Mouse (Mus musculus) c-Kit-positive CD71-negative TER-119-negative erythroid progenitor cells, embryonic 14.5 days (primary cell): ENCODE measurements around the gene Hoxd8.

Experiments used
- DNase-seq: peaks from one replicate; pipeline ENCODE4 v3.0.0-alpha.2; 2013; ENCODE audit warnings: low read depth

Hoxd8 gene

DNA sequence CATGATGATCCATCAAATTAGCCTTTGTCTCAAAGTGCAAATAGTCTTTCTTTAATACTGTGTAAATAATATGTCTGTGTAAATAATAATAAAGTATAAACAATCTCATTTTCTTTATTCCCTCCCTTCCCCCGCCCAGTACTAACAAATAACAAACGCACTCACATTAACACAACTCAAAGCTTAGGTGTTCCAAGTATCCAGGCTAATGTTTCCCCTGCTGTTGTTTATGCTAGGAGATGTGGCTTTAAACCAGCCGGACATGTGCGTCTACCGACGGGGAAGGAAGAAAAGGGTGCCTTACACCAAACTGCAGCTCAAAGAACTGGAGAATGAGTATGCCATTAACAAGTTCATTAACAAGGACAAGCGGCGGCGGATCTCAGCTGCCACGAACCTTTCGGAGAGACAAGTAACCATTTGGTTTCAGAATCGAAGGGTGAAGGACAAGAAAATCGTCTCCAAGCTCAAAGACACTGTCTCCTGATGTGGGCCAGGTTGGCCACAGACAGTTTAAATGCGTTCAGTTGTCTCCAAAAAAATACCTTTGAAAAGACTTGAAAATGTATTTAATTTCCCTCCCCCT is 34.7 kb upstream of the Hoxd8 start:
- no peak for DNase-seq

DNA sequence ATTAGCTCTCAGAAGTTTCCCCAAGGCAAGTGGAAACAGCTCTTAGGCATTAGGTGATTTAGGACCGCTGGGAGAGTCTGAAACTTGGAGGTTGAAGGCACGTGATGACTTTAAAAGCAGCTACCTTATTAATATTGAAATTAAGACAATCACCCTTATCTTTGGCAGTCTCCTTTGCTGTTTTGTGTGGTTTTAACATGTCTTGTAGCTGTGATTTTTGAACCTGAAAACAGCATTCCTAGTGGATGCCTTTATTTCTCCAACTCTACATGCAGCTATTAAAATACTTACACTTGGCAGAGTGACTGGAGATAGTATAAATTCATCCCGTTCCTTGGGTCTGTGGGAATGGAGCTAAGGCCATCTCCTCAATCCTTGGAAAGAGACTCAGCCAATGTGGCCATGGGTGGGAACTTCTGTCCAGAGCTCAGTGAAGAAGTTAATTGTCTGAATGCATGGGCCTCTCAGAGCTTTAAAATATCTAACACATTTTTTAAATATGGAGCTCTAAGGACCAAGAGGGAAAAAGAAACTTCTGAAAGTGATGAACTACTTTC is 33.7 kb upstream of the Hoxd8 start:
- no peak for DNase-seq

DNA sequence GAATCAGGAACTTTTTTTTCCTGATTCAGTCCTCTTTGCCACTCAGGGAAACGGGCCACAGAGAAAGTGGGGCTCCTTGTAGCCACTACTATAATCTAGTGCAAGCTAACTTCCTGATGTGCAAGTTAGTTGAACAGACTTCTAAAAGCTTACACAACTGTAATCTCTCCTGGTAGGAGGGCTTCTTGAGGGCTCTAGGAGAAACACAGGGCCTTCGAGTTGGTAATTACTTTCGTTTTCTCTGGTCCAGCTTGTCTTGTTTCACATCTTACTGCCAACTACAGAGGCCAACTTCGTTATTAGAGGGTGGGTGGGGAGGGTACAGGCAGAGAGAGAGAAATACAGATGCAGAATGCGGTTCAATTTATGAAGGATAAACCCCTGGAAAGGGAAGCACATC is 32.6 kb upstream of the Hoxd8 start:
- no peak for DNase-seq

DNA sequence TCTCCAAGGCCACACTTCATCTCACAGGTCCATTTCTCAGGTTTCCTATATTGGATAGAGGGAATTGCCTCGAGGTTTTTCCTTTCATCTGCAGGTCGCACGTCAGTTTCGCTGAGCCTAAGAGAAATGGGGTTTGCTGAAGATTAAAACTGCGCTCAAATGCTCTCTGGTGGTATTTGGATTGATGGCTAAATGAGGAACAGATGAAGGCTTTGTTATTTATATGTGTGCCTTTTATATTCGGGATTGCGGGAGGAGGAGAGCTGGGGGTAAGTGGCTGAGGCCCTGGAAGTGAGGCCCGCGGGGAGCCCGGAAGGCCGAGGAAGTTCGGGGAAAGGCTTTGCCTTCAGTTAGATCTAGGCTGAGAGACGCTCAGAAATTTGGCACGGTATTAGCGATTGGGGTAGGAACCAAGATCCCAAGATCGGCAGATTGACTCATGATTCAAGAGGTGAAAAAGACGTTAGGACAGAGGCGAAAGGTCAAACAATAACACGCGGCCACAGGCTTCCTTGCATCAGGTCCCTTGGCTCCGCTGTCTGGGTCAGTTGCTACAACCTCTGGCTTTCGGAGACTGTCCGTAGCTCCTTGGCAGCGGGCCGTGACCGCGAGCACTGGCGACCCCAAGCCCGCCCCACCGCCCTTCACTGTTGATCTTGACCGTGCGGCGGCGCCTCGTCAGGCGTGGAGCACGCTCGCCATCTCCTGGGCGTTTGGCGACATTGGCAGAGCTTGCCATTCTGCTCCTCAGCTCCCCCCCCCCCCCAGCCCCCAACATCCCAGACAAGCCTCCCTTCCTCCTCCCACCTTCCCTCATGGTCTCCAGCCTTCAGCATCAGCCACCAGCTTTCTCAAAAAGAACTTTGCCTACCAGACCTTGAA is 31.7 kb upstream of the Hoxd8 start:
- DNase-seq = no peak

DNA sequence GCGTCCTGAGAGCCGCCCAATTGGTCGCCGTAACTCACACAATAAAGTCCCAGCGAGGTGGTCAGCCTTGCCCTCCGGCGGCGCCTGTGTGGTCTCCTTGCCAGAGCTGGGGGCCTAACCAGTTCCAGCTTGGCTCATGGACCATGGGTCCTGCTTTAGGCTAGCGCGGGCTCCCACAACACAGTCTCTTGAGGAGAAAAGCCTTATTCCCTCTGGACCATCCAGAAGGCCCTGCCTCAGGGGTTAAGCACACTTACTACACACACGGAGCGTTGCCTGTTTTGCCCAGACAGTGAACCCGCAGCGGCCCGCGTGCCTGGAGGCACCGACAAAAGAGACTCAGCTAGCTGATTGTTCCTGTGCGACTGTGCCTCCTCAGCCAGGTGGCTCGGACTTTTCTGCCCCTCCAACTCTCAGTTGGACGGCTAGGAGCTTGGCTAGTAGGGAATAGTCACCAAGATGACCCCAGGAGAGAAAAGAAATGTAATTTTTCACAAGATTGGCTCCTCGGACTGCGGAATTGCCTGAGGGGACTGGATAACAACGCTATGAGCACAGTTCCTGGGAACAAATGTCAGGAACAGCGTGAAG is 30.5 kb upstream of the Hoxd8 start:
- DNase-seq = no peak

DNA sequence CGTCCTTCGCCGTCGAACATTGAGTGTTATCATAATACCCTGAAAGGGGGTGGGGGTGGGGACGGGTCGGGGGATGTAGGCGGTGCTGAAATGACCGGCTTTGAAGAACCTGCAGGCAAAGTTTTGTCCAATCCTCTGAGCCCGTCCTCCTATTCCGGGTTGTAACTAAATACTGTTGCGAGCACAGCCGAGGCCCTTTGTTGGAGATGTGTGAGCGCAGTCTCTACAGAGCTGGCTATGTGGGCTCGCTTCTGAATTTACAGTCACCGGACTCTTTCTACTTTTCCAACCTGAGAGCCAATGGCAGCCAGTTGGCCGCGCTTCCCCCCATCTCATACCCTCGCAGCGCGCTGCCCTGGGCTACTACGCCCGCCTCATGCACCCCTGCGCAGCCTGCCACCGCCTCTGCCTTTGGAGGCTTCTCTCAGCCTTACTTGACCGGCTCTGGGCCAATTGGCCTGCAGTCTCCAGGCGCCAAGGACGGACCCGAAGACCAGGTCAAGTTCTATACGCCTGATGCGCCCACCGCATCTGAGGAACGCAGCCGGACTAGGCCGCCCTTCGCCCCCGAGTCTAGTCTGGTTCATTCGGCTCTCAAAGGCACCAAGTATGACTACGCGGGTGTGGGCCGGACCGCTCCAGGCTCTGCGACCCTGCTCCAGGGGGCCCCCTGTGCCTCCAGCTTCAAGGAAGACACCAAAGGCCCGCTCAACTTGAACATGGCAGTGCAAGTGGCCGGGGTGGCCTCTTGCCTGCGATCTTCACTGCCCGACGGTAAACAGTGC is 29.3 kb upstream of the Hoxd8 start, which contains the start of gene Hoxd12:
TSS of gene Hoxd12 (plus strand) at position 133 of the 785 bp plus-strand sequence.
- DNase-seq = no peak

DNA sequence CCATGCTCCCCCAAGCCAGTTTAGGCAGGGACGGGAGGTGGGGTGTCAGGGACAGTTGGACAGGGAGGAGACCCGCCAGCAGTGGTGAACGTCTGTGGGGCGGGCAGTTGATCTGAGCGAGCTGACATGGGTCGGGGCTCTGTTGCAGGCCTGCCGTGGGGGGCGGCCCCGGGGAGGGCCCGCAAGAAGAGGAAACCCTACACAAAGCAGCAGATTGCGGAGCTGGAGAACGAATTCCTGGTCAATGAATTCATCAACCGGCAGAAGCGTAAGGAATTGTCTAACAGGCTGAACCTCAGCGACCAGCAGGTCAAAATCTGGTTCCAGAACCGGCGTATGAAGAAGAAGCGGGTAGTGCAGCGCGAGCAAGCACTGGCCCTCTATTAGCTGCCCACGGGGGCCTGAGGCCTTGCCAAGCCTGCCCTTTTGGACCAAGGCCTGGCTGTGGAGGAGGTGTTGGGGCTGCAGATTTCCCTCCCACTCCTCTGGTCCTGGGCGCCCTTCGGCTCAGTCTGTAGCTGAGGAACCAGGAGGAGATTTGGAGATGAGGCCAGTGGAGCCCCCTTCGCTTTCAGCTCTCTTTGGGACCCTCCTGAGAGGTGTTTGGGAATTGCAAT is 28.6 kb upstream of the Hoxd8 start:
- no peak for DNase-seq

DNA sequence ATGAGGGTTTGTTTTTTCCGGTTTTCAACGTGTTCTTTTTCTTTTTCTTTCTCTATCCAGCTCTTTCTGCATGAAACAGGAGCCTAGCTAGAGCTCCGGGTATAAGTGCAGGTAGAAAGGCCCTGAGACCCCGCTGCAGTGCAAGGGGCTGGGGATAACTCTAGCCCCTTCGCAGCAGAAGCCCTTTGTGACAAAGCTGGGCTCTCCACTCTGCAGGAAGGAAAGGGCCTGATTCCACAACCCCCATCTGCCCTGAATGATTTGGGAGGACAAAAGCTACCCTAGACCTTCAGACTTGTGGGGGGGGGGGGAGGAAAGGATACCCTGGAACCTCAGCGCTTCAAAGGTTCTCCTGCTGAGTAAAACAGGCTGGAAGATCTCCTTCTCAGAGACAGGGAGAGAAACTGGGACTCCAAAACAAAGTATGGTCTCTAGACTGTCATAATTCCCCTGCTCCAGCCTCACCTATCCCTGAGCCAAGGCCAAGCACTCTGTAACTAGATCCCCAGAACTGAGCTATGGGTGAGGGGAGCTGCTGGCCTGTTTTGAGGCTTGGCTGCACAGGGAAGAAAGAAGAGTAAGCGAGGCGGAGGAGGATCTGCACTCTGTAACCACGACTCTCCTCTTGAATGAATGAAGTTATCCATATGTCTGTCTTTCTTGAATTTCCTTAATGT is 27.9 kb upstream of the Hoxd8 start:
- DNase-seq = no peak

DNA sequence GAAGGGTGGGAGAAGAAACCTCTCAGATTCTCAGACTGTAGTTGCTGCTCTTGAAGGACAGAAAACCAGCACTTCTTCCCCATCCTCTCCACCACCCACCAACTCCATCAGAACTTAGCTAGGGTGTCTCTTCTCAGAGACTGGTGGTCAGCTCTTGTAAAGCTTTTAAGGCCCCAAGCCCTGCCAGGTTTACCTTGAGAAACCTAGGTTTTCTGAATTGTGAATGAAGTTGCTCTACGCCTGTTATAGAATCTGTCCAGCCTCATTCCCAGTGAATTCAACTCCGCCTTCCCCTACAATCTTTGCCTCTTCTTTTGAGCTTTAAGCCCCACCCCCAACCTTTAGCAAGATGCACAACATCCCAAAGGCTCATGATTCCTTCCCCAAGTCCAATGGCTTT is 27.3 kb upstream of the Hoxd8 start:
- DNase-seq = no peak

DNA sequence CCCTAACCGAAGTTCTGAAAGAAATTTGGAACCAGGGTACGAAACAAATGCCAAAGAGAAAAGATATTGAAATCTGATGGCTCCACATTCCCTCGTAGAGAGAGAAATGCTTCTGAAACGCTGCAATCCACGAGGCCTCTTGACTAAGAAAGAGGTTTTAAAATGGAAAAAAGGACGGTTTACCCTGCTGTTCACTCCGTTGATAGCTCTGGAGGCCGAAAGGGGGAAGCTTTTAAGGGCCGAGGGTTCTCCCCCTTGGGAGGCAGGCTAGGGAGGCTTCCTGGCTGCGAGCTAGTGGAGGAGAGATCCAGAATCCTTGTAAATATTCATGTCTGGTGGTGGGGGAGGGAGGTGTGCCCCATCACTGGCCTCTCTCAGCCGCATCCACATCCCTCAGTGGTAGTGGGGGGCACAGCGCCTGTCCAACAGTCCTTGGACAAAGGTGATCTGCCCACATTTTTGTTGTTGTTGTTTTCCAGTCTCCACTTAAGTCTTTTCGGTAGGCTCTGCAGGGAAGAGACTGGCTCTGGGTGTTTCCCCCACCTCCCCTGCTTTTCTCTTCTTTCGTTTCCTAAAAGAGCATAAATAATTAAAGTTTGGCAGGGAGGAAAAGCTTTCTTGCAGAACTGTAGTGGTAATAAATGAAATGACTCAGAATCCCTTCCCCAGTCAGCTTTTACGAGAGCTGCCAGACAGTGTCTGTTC is 25.4 kb upstream of the Hoxd8 start, which contains the start of gene Hoxd11:
TSS of gene Hoxd11 (plus strand) at position 667 of the 705 bp plus-strand sequence.
- DNase-seq = no peak

DNA sequence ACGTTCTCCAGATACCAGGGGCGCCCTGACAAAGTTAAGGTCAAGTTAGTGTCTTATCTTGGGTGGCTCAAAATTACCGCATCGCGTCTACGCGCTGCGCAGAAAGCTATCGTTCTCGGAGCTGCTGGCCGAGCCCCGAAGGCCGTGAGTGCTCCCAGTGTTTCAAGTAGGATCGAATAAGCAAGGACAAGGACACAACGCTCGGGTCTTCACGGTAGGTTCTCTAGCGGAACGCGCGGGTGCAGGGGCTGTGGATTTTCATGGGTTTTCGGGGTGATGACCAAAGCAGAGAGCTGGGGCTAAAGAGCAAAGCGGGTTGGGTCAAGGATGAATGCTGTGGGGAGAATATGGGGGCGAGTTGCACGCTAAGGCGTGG is 24.8 kb upstream of the Hoxd8 start:
- DNase-seq = no peak

DNA sequence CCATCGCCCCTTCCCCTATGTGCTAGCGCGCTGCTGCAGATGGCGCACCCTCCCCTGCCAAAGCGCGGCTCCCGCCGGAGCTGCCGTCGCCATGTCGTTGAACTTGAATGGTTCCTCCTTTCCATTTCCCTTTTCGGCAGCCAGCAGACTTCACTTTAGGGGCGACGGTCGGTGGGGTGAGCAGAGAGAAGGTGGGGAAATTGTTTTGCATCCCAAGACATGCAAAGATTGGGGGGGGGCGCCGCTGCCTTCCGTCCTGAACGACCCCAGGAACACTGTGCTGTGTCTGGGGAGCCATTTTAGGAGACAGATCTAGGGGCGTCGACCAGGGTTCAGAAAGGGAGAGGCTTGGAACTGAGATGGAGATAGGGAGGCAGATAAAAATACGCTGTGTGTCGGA is 24.4 kb upstream of the Hoxd8 start:
- DNase-seq = no peak

DNA sequence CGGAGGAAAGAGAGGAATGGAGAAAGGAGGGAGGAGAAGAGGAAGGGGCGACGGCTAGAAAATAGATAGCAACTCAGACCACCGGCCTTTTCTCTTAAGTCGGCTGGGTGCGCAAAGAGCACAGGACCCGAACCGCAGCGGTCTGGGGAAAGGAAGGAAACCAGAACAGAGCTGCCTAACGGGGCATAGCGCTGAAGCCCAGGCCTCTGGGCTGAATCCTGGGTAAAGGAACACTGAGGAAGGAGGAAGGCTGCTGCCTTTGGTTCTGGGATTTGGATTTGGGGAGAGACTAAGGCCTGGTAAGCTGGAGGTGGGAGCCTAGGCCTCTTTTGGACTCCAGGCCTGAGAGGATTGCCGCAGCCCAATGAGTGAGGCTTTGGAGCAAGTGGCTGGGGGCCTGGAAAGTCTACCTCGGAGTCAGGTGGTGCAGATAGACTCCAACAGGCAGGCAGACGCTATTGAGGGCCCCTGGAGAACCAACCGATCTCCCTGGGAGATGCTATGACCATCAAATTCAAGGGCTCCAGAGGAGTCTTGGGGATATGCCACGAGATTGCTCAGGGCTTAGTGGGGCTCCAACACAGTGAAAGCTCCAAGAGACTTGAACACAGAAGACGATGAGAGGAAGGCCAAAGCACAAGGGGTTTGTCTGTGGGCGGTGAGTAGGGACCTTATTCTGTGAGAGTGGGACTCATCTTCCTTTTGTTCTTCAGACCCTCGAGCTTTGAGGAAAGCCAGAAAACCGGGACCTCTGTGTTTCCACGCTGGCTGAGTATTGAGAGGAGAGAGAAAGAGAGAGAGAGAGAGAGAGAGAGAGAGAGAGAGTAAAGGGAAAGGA is 23.6 kb upstream of the Hoxd8 start:
- DNase-seq = no peak

DNA sequence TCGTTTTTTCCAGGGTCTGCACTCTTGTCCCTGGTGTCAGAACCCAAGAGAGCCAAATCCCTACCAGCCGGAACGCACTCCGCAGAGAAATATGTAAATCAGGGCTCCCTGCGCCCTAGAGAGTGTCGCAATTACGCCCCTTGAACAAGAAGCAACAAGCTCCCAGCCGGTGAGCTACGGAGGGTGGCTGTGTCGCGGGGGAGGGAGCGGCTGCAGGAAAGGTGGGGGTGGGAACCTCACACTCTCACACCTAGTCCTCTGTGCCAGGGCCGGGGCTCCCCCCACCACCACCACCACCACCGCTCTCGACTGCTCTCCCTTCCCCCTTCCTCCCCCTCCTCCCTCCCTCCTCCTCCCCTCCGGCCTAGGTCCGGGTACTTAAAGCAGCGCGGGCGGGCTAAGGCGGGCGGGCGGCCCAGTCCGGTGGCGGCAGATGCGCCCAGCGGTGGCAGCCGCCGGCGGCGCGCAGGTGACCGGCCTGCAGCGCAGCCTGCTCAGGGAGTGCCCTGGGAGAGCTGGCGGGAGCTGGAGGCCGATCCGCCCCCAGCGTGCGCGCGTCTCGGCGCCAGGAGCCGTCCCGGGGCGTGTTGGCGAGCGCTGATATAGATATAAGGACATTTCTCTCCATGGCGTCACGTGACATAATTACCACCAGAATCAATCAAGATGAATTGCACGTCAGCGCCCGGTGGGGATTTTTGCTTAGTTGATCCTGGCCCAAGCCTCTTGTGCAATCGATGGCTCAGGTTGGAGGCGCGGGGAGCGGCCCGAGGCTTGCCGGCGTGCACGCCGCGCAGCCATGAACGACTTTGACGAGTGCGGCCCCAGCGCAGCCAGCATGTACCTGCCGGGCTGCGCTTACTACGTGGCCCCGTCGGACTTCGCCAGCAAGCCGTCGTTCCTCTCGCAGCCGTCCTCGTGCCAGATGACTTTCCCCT is 22.6 kb upstream of the Hoxd8 start:
- no peak for DNase-seq

DNA sequence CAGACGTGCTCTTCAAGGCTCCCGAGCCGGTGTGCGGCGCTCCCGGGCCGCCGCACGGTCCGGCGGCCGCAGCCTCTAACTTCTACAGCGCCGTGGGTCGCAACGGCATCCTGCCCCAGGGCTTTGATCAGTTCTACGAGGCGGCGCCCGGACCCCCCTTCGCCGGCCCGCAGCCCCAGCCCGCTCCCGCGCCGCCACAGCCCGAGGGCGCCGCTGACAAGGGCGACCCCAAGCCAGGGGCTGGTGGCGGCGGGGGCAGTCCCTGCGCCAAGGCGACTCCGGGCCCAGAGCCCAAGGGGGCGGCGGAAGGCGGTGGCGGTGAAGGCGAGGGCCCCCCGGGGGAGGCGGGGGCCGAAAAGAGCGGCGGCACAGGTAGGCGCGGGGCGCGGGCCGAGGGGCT is 21.6 kb upstream of the Hoxd8 start:
- no peak for DNase-seq

DNA sequence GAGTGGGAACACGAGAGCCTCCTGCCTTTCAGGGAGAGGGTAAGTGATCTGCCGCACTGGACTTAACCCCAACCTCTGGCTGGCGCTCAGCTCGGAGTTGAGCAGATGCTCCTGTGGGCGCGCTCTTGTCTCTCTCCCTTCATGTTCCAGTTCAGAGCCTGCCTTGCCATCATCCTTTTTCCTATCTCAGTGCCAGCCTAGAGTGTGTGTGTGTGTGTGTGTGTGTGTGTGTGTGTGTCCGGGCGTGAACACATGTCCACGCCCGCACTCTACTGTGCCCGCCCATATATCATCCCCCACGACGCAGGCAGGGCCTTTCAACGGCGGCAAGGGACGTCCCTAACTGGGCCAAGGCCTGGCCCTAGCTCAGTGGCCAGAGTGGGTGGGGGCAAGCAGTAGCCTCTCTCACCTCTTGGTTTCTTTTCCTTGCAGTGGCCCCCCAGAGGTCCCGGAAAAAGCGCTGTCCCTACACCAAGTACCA is 20.9 kb upstream of the Hoxd8 start:
- no peak for DNase-seq

DNA sequence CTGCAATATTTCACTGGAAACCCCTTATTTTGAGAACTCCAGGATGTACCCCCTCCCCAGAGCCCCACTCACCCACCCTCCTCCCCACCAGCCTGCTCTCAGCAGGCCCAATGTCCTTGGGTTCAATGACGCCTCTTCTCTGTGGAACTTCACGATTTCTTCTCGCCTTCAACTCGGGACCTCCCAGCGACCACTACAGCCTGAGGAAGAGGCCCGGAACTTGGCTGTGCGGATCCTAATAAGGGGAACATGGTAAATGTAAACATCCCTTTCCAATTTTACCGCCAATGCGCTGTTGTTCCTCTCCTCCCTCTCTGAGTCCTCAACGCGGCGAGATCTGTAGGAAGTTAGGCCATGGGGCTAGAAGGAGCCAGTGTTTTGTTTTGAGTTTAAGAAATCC is 20.3 kb upstream of the Hoxd8 start:
- DNase-seq = no peak

DNA sequence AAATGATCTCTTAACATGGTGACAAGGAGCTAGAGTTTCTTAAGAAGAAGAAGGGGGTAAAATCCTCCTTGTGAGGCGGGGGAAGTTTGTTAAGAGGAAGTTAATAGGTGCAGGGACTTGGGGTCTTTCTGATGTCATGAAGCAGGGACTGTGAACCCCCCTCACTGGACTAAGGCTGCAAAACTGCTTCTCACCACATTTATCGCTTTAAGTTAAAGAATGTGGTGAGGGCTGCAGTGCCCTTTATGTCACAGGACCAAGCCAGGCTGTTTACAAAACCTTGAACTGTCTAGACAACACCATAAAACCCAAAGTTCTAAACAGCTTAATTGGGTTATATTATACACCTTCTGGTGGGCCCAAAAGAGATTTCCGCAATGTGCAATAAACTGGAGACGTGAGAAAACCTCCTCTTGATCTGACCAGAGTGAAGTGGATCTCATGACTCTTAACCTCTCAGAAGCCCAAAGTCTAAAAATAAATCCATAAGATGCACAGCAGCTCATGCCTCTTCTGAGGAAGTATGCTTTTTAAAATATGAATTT is 19.3 kb upstream of the Hoxd8 start:
- DNase-seq = no peak
